Mouse (Mus musculus) neutrophil, adult 65 days (primary cell): ENCODE measurements around the gene C1qa. TPM values are rescaled to one million over a fixed set of nuclear protein-coding genes. Genes with fewer than 3 reads are reported as not detected.

Source experiments
- total RNA-seq: library from RNA; stranded (reverse); gene quantifications from 2 replicates; pipeline ENCODE4 v1.2.4, GENCODE M21; 2023

Gene C1qa
- 0.63 TPM in 1 of 2 replicates, not detected in the other for total RNA-seq

DNA sequence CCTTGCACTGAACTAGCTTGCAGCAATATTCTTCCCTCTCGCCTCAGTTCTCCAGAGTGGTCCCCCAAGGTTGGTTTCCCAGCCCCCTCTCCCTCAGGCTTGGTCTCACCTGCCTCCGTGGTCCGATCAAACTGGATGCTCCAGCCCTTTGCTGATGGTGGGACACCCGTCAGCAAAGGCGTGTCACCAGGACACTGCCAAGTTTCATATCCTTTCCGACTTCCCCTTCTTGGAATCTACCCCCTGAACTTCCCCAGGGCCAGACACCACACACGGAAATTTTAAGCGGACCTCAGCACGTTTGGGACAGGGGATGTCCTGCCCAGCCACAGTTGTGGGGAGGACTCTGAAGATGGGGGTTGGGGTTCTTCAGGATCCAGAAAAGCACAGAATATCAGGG, at the start of gene C1qa:
Gene C1qa, minus strand, starts transcription at position 167 of the 400 bp plus-strand sequence.

GRCm38 (mm10) chr4:136892811-136893210, 5.8 kb downstream of the C1qa start, which contains the start of gene C1qc:
TSS of gene C1qc (minus strand) at chr4:136893065.

DNA sequence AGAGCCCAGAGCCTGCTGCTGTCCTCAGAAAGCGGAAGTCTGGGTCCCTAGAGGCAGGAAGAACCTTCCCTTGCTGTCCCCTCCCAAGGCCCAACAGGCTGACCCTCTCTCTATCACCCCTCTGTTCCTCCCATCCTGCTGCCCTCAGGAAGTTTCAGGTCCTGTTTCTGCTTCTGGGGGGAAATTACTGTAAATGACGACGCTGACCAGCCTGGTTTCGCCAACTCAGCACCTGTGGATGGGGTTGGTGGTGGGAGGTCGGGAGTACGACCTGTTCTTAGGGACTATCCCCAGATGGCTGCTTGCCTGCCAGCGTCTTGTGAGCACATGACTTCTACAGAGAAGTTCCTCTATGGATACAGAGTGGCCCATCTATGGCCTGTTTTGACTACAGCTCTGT, 12.5 kb downstream of the C1qa start, which contains the start of gene C1qb:
Gene C1qb, minus strand, starts transcription at position 87 of the 400 bp plus-strand sequence.

Other genes with a start within 250 kb of the C1qa start
- 0.36 TPM in 1 of 2 replicates, not detected in the other for gene Ephb2, start 62.8 kb downstream of the C1qa start, total RNA-seq
- not detected in 2 replicates for gene C1qb, start 12.6 kb downstream of the C1qa start, total RNA-seq
- gene C1qc, start 5.7 kb downstream of the C1qa start, total RNA-seq: not detected in 2 replicates
- gene Epha8, start 58.0 kb upstream of the C1qa start, total RNA-seq: not detected in 2 replicates
- gene Zbtb40, start 150.0 kb upstream of the C1qa start, total RNA-seq: 4.8 and 6.1 TPM in 2 replicates